25 mouse cellular contexts compared by ENCODE assay signal in the genomic region with DNA sequence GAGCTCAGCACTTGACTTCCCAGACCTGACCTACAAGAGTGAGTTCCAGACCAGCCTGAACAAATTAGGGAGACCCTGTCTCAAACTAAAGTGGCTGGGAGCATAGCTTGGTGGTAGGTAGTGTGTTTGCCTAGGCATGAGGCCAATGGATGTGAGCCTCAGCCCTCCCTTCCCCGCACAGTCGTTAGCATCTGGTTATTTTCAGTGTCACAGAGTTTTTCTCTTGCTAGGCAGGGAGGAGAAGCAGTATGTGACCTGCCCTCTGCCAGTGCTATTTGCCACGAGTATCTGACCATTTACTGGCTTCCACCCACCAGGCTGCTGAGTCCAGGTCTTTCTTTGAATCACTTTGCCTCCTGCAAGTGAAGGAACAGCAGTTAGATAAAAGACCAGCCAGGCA. TPM values are rescaled to one million over a fixed set of nuclear protein-coding genes. Genes with fewer than 3 reads are reported as not detected.
DNase-seq lines count a peak whose midpoint lies in the region; ATAC-seq and TF ChIP-seq lines count a peak whose summit lies in the region.
"Had no signal": no experiment of that assay in that cellular context is flagged by ENCODE, and none has a peak within 500 bp of the region (broad histone marks: within the 10 kb centered on the region; RNA-seq: fewer than 3 reads in every experiment).

No protein-coding gene starts in this region.

- H3K27ac ChIP-seq in liver, adult 2 months (replicated peaks; ENCODE audit: insufficient read depth, low read depth, low read length): peak overlapping the region; percentile 15
- H3K27ac ChIP-seq in brown adipose tissue, adult 24 weeks (replicated peaks; ENCODE audit: low read depth, low read length): peak overlapping the region; percentile 49; the same call in 1 of the 2 replicates
- peak overlapping the region; percentile 88; the same call in 1 of the 2 replicates for H3K27ac ChIP-seq in liver, postnatal 0 days (ENCODE audit: low read depth)
- H3K27ac ChIP-seq: embryonic facial prominence, embryonic 10.5 days; limb, embryonic 13.5 days; midbrain, embryonic 15.5 days had no signal

- peaks cover 35% of the 10 kb centered on the region for H3K79me2 ChIP-seq in liver, adult 2 months (ENCODE audit: control insufficient read depth, insufficient read depth, low read length)

- H3K9me3 ChIP-seq in liver, postnatal 0 days (ENCODE audit: low read length): no peaks in the 10 kb centered on the region
- H3K9me3 ChIP-seq: embryonic facial prominence, embryonic 10.5 days; limb, embryonic 13.5 days; lung, embryonic 15.5 days; midbrain, embryonic 15.5 days had no signal

- no peaks in the 10 kb centered on the region for H3K27me3 ChIP-seq in liver, adult 2 months (ENCODE audit: control insufficient read depth, insufficient read depth, low read length)
- no peaks in the 10 kb centered on the region for H3K27me3 ChIP-seq in liver, postnatal 0 days (ENCODE audit: insufficient read depth, low read length)
- H3K27me3 ChIP-seq: limb, embryonic 13.5 days; lung, embryonic 15.5 days; midbrain, embryonic 15.5 days had no signal

- peak; percentile 91 for DNase-seq in heart, adult 11 months
- DNase-seq in heart, postnatal 36 days: no peak
- no peak for DNase-seq in liver, adult 2 months (ENCODE audit: extremely low read depth, low read depth, low spot score)
- no peak for DNase-seq in liver
- DNase-seq in liver, postnatal 0 days: no peak
- DNase-seq in ovary, postnatal 10 days (ENCODE audit: low spot score): no peak
- DNase-seq in embryo, embryonic 9.5 days (ENCODE audit: extremely low spot score): no peak
- DNase-seq: adrenal gland, postnatal 14 days; cerebellum, adult 18-20 months; gastrocnemius, postnatal 10 days; spleen, adult 18-20 months; thymus, adult 2 months had no signal

- intact Hi-C loops in heart, postnatal 36 days (cut with DNase I): no loop called here

- no peak for TF ChIP-seq POLR2A in liver, adult 2 months (IDR thresholded peaks at IDR 0.05; ENCODE audit: extremely low read depth, insufficient read depth, low read length)

- no peak overlapping the region for H3K9ac ChIP-seq in liver, adult 2 months (ENCODE audit: low read depth, low read length)
- H3K9ac ChIP-seq in liver, postnatal 0 days (replicated peaks): no peak overlapping the region
- H3K9ac ChIP-seq: limb, embryonic 13.5 days; lung, embryonic 15.5 days; midbrain, embryonic 15.5 days had no signal

- H3K36me3 ChIP-seq in liver, adult 2 months (ENCODE audit: control insufficient read depth, insufficient read depth, low read length): peaks cover 29% of the 10 kb centered on the region
- peaks cover 29% of the 10 kb centered on the region for H3K36me3 ChIP-seq in liver, postnatal 0 days (replicated peaks; ENCODE audit: insufficient read depth, low read length)

- TF ChIP-seq EP300 in liver, postnatal 0 days (IDR thresholded peaks at IDR 0.05; ENCODE audit: low read depth): no peak

- 8% methylated on average over 3 of the region's 3 CpGs for WGBS in liver, adult 2 months
- 55% methylated on average over 3 of the region's 3 CpGs for WGBS in liver, postnatal 0 days (ENCODE audit: insufficient replicate concordance)

- peaks cover 15% of the 10 kb centered on the region for H3K4me1 ChIP-seq in liver, adult 2 months (ENCODE audit: control insufficient read depth, insufficient read depth, low read length)
- peaks cover 11% of the 10 kb centered on the region for H3K4me1 ChIP-seq in brown adipose tissue, adult 24 weeks (ENCODE audit: control insufficient read depth, insufficient read depth, insufficient read length, low read length)
- H3K4me1 ChIP-seq in liver, postnatal 0 days (ENCODE audit: insufficient read depth): peaks cover 12% of the 10 kb centered on the region
- H3K4me1 ChIP-seq: embryonic facial prominence, embryonic 10.5 days; limb, embryonic 13.5 days; lung, embryonic 15.5 days; midbrain, embryonic 15.5 days had no signal

- no peak overlapping the region for H3K4me3 ChIP-seq in liver, adult 2 months (ENCODE audit: insufficient read depth, low read depth, low read length)
- no peak overlapping the region for H3K4me3 ChIP-seq in brown adipose tissue, adult 24 weeks (ENCODE audit: insufficient read depth, low read depth, low read length)
- no peak overlapping the region for H3K4me3 ChIP-seq in liver, postnatal 0 days (ENCODE audit: low read depth, low read length)
- H3K4me3 ChIP-seq: embryonic facial prominence, embryonic 10.5 days; limb, embryonic 13.5 days; lung, embryonic 15.5 days; midbrain, embryonic 15.5 days; myocyte had no signal

- TF ChIP-seq CTCF in liver, adult 2 months (IDR thresholded peaks at IDR 0.05; ENCODE audit: low read depth, low read length): no peak
- TF ChIP-seq CTCF in liver, postnatal 0 days (IDR thresholded peaks at IDR 0.05; ENCODE audit: low read depth): no peak

- no peak for ATAC-seq in liver, postnatal 0 days
- ATAC-seq: activated CD4-positive, CD25-positive, alpha-beta regulatory T cell, adult 4 months; CD4-positive, CD25-positive, alpha-beta regulatory T cell, adult 4 months; hindbrain, embryonic 16.5 days; intestine, embryonic 16.5 days; midbrain, embryonic 15.5 days had no signal

- peak overlapping the region; percentile 47 for H3K4me2 ChIP-seq in liver, postnatal 0 days (ENCODE audit: low read depth, low read length)
- H3K4me2 ChIP-seq: limb, embryonic 13.5 days; lung, embryonic 15.5 days; midbrain, embryonic 15.5 days had no signal

RNA-seq across cellular contexts. Expression of a gene that starts 9.3 kb away (rescaled TPM):
- total RNA-seq in heart, postnatal 36 days (2021): under 1 TPM in 1 of 2 experiments, not detected in 1; 0.60 TPM
- total RNA-seq in liver, adult 2 months (2014; rRNA removed): 0.40 and 0.46 TPM in 2 replicates
- 0.13 and 0.19 TPM in 2 replicates for polyA plus RNA-seq in liver, adult 2 months (2012; rRNA removed)
- not detected in 2 replicates for polyA plus RNA-seq in brown adipose tissue, adult 24 weeks (2012; ENCODE audit: insufficient read depth, insufficient read length, missing spikeins)
- 3.4 and 3.9 TPM in 2 replicates for polyA plus RNA-seq in liver, postnatal 0 days (2015; fragmentation: Nextera tagmentation; extraction: Ambion mirVana)
- total RNA-seq: ES-E14; hematopoietic stem cell, adult 5-6 weeks had no signal
- polyA plus RNA-seq: large intestine, adult 2 months; thymus, adult 2 months had no signal

RNA-seq across cellular contexts. Expression of a gene that starts 9.4 kb away (rescaled TPM):
- 10 to 100 TPM; 11.1 to 11.8 TPM for total RNA-seq in heart, postnatal 36 days (2021)
- 8.5 and 10.1 TPM in 2 replicates for total RNA-seq in liver, adult 2 months (2014; rRNA removed)
- 1.6 and 2.1 TPM in 2 replicates for polyA plus RNA-seq in liver, adult 2 months (2012; rRNA removed)
- polyA plus RNA-seq in brown adipose tissue, adult 24 weeks (2012; ENCODE audit: insufficient read depth, insufficient read length, missing spikeins): 3.9 and 4.9 TPM in 2 replicates
- 1.8 and 2.7 TPM in 2 replicates for polyA plus RNA-seq in liver, postnatal 0 days (2015; fragmentation: Nextera tagmentation; extraction: Ambion mirVana)

RNA-seq across cellular contexts. Expression of a gene that starts 14.8 kb away (rescaled TPM):
- total RNA-seq in heart, postnatal 36 days (2021): 1 to 10 TPM; 2.7 to 6.9 TPM
- total RNA-seq in liver, adult 2 months (2014; rRNA removed): 0.40 and 0.46 TPM in 2 replicates
- polyA plus RNA-seq in liver, adult 2 months (2012; rRNA removed): 1.4 and 1.5 TPM in 2 replicates
- 3.8 and 4.2 TPM in 2 replicates for polyA plus RNA-seq in brown adipose tissue, adult 24 weeks (2012; ENCODE audit: insufficient read depth, insufficient read length, missing spikeins)
- 1.9 and 2.4 TPM in 2 replicates for polyA plus RNA-seq in liver, postnatal 0 days (2015; fragmentation: Nextera tagmentation; extraction: Ambion mirVana)

RNA-seq across cellular contexts. Expression of a gene that starts 14.9 kb away (rescaled TPM):
- 10 to 100 TPM; 10.5 to 11.6 TPM for total RNA-seq in heart, postnatal 36 days (2021)
- 5.0 and 5.4 TPM in 2 replicates for total RNA-seq in liver, adult 2 months (2014; rRNA removed)
- polyA plus RNA-seq in liver, adult 2 months (2012; rRNA removed): 2.5 and 2.7 TPM in 2 replicates
- 9.1 and 10.2 TPM in 2 replicates for polyA plus RNA-seq in brown adipose tissue, adult 24 weeks (2012; ENCODE audit: insufficient read depth, insufficient read length, missing spikeins)
- 6.6 and 6.9 TPM in 2 replicates for polyA plus RNA-seq in liver, postnatal 0 days (2015; fragmentation: Nextera tagmentation; extraction: Ambion mirVana)

RNA-seq across cellular contexts. Expression of a gene that starts 21.6 kb away (rescaled TPM):
- total RNA-seq in heart, postnatal 36 days (2021): 10 to 100 TPM; 50.1 to 53.6 TPM
- 32.0 and 43.4 TPM in 2 replicates for total RNA-seq in liver, adult 2 months (2014; rRNA removed)
- 83.0 and 88.5 TPM in 2 replicates for polyA plus RNA-seq in liver, adult 2 months (2012; rRNA removed)
- polyA plus RNA-seq in brown adipose tissue, adult 24 weeks (2012; ENCODE audit: insufficient read depth, insufficient read length, missing spikeins): 41.4 and 52.4 TPM in 2 replicates
- 33.2 and 33.9 TPM in 2 replicates for polyA plus RNA-seq in liver, postnatal 0 days (2015; fragmentation: Nextera tagmentation; extraction: Ambion mirVana)

Comparison
In these comparisons a context has a peak if more than half of its experiments do, and no peak if none do; other contexts are left out.
1. H3K27ac ChIP-seq: peak in every context shown above with its lines; median percentile 88 in liver, postnatal 0 days; 49 in brown adipose tissue, adult 24 weeks; 15 in liver, adult 2 months.